Mouse (Mus musculus) neural tube, embryonic 13.5 days (tissue): ENCODE data around the gene Cacna1s. TPM values are rescaled to one million over a fixed set of nuclear protein-coding genes. Genes with fewer than 3 reads are reported as not detected.

ENCODE experiments used
- ATAC-seq: fragments of 200-750 bp; cut with Nextera tagmentation; 2 replicates; pipeline ENCODE4 v1.8.0; 2017; ENCODE audit warnings: low read depth, mild to moderate bottlenecking, moderate TSS enrichment, moderate library complexity
- H3K27ac ChIP-seq: fragments of 300-500 bp; sonication (generic); replicated peaks from 2 replicates; pipeline ENCODE4 v1.5.1; 2015; ENCODE audit warnings: moderate library complexity, mild to moderate bottlenecking, inconsistent platforms
- H3K27me3 ChIP-seq: fragments of 300-500 bp; sonication (generic); 2 replicates; pipeline ENCODE4 v1.6.1; 2015; ENCODE audit warnings: mild to moderate bottlenecking, inconsistent platforms
- H3K36me3 ChIP-seq: fragments of 300-500 bp; sonication (generic); 2 replicates; pipeline ENCODE4 v1.6.1; 2015; ENCODE audit warnings: mild to moderate bottlenecking, inconsistent platforms
- H3K4me1 ChIP-seq: fragments of 300-500 bp; sonication (generic); replicated peaks from 2 replicates; pipeline ENCODE4 v1.6.1; 2015; ENCODE audit warnings: inconsistent platforms
- H3K4me2 ChIP-seq: fragments of 300-500 bp; sonication (generic); 2 replicates; pipeline ENCODE4 v1.6.1; 2015; ENCODE audit warnings: inconsistent platforms, mild to moderate bottlenecking, moderate library complexity
- H3K4me3 ChIP-seq: fragments of 300-500 bp; sonication (generic); 2 replicates; pipeline ENCODE4 v1.5.1; 2015; ENCODE audit warnings: mild to moderate bottlenecking, inconsistent platforms
- H3K9ac ChIP-seq: fragments of 300-500 bp; sonication (generic); 2 replicates; pipeline ENCODE4 v1.6.1; 2015; ENCODE audit warnings: moderate library complexity, mild to moderate bottlenecking, inconsistent platforms
- H3K9me3 ChIP-seq: fragments of 300-500 bp; sonication (generic); 2 replicates; pipeline ENCODE4 v1.6.1; 2016; ENCODE audit warnings: inconsistent platforms
- WGBS: fragments of 180-500 bp; shearing (Covaris S2); methylation state at CpG from one replicate; pipeline ENCODE4 v1.1.7; 2015; 5-methylcytosine and 5-hydroxymethylcytosine counted together
- polyA plus RNA-seq: library from polyadenylated mRNA; unstranded; fragments of >200 nt; fragmentation: Nextera tagmentation; extraction: Ambion mirVana; gene quantifications from 2 replicates; pipeline ENCODE4 v1.2.1, GENCODE M21; 2015

The Cacna1s gene
- polyA plus RNA-seq, 1 experiment from 2014 or later, result 0.28 TPM

GRCm38 (mm10) chr1:136149702-136150101 lies 97.2 kb downstream of the Cacna1s start:
- WGBS, result 80% methylated on average over 9 of the region's 9 CpGs
- ATAC-seq, result no peak

GRCm38 (mm10) chr1:136151371-136151770 lies 98.8 kb downstream of the Cacna1s start:
- ATAC-seq, result no peak
- no peak overlapping the region for H3K27ac ChIP-seq
- H3K4me3 ChIP-seq, result no peak overlapping the region
- H3K27me3 ChIP-seq, result no peaks in the 10 kb centered on the region
- H3K4me2 ChIP-seq, result no peak overlapping the region
- H3K36me3 ChIP-seq, result peaks cover 98% of the 10 kb centered on the region
- WGBS, result 83% methylated on average over 8 of the region's 8 CpGs
- no peaks in the 10 kb centered on the region for H3K9me3 ChIP-seq
- no peaks in the 10 kb centered on the region for H3K4me1 ChIP-seq
- no peak overlapping the region for H3K9ac ChIP-seq

More at GRCm38 (mm10) chr1:136149702-136150101, 97.2 kb downstream of the Cacna1s start:
- H3K4me2 ChIP-seq, result no peak overlapping the region
- peaks cover 2% of the 10 kb centered on the region; the same call in 1 of the 2 replicates for H3K4me1 ChIP-seq
- H3K27ac ChIP-seq, result no peak overlapping the region
- no peaks in the 10 kb centered on the region for H3K9me3 ChIP-seq
- H3K36me3 ChIP-seq, result peaks cover 96% of the 10 kb centered on the region
- no peak overlapping the region for H3K4me3 ChIP-seq
- H3K27me3 ChIP-seq, result no peaks in the 10 kb centered on the region
- no peak overlapping the region for H3K9ac ChIP-seq

- 97% methylated on average over 4 of the region's 4 CpGs for WGBS
Measured at GRCm38 (mm10) chr1:136156304-136156703, 103.8 kb downstream of the Cacna1s start.

GRCm38 (mm10) chr1:136156951-136157350 lies 104.4 kb downstream of the Cacna1s start:
- H3K36me3 ChIP-seq, result peaks cover 99% of the 10 kb centered on the region
- WGBS, result 90% methylated on average over 4 of the region's 4 CpGs
- no peak for ATAC-seq

More at GRCm38 (mm10) chr1:136156304-136156703, 103.8 kb downstream of the Cacna1s start:
- Histone ChIP-seq H3K9ac (no peak overlapping the region), H3K4me1 (no peaks in the 10 kb centered on the region), H3K9me3 (no peaks in the 10 kb centered on the region), H3K36me3 (peaks cover 99% of the 10 kb centered on the region), H3K27me3 (no peaks in the 10 kb centered on the region), H3K4me2 (no peak overlapping the region), H3K4me3 (no peak overlapping the region), H3K27ac (no peak overlapping the region)
- no peak for ATAC-seq

GRCm38 (mm10) chr1:136159830-136160229 lies 107.3 kb downstream of the Cacna1s start:
- Histone ChIP-seq H3K9me3 (no peaks in the 10 kb centered on the region), H3K4me2 (no peak overlapping the region), H3K27ac (no peak overlapping the region), H3K4me1 (no peaks in the 10 kb centered on the region), H3K4me3 (no peak overlapping the region), H3K36me3 (peaks cover 99% of the 10 kb centered on the region), H3K9ac (no peak overlapping the region), H3K27me3 (no peaks in the 10 kb centered on the region)
- no peak for ATAC-seq
- WGBS, result 51% methylated on average over 12 of the region's 12 CpGs

More at GRCm38 (mm10) chr1:136156951-136157350, 104.4 kb downstream of the Cacna1s start:
- no peak overlapping the region for H3K4me2 ChIP-seq
- no peaks in the 10 kb centered on the region for H3K27me3 ChIP-seq
- H3K4me1 ChIP-seq, result no peaks in the 10 kb centered on the region
- H3K4me3 ChIP-seq, result no peak overlapping the region
- H3K9ac ChIP-seq, result no peak overlapping the region
- no peaks in the 10 kb centered on the region for H3K9me3 ChIP-seq
- no peak overlapping the region for H3K27ac ChIP-seq

GRCm38 (mm10) chr1:136160297-136160696 lies 107.7 kb downstream of the Cacna1s start:
- Histone ChIP-seq H3K27ac (no peak overlapping the region), H3K9me3 (no peaks in the 10 kb centered on the region), H3K4me2 (no peak overlapping the region), H3K4me3 (no peak overlapping the region), H3K36me3 (peaks cover 99% of the 10 kb centered on the region), H3K9ac (no peak overlapping the region), H3K27me3 (no peaks in the 10 kb centered on the region), H3K4me1 (no peaks in the 10 kb centered on the region; the same call in 1 of the 2 replicates)
- ATAC-seq, result no peak
- WGBS, result 93% methylated on average over 12 of the region's 12 CpGs

GRCm38 (mm10) chr1:136160930-136161329 lies 108.4 kb downstream of the Cacna1s start:
- ATAC-seq, result no peak
- Histone ChIP-seq H3K27ac (no peak overlapping the region), H3K4me2 (no peak overlapping the region), H3K9ac (no peak overlapping the region), H3K4me1 (no peaks in the 10 kb centered on the region; the same call in 1 of the 2 replicates), H3K9me3 (no peaks in the 10 kb centered on the region), H3K27me3 (no peaks in the 10 kb centered on the region), H3K36me3 (peaks cover 99% of the 10 kb centered on the region), H3K4me3 (no peak overlapping the region)
- 91% methylated on average over 6 of the region's 6 CpGs for WGBS

- no peaks in the 10 kb centered on the region; the same call in 1 of the 2 replicates for H3K4me1 ChIP-seq
- H3K9ac ChIP-seq, result no peak overlapping the region
- WGBS, result 97% methylated on average over 7 of the region's 7 CpGs
- no peaks in the 10 kb centered on the region for H3K27me3 ChIP-seq
- no peak overlapping the region for H3K4me3 ChIP-seq
- H3K27ac ChIP-seq, result no peak overlapping the region
- H3K36me3 ChIP-seq, result peaks cover 98% of the 10 kb centered on the region
- H3K9me3 ChIP-seq, result no peaks in the 10 kb centered on the region
- ATAC-seq, result no peak
- H3K4me2 ChIP-seq, result no peak overlapping the region
Measured at GRCm38 (mm10) chr1:136161333-136161921, 108.9 kb downstream of the Cacna1s start.

GRCm38 (mm10) chr1:136165436-136165835 lies 112.9 kb downstream of the Cacna1s start:
- no peak overlapping the region for H3K4me2 ChIP-seq
- H3K4me3 ChIP-seq, result no peak overlapping the region
- no peak overlapping the region for H3K27ac ChIP-seq
- no peak overlapping the region for H3K9ac ChIP-seq
- no peaks in the 10 kb centered on the region for H3K27me3 ChIP-seq
- ATAC-seq, result no peak
- no peaks in the 10 kb centered on the region; the same call in 1 of the 2 replicates for H3K4me1 ChIP-seq
- WGBS, result 32% methylated on average over 2 of the region's 2 CpGs
- peaks cover 95% of the 10 kb centered on the region for H3K36me3 ChIP-seq
- no peaks in the 10 kb centered on the region for H3K9me3 ChIP-seq

- Histone ChIP-seq H3K9me3 (no peaks in the 10 kb centered on the region), H3K27me3 (no peaks in the 10 kb centered on the region), H3K4me1 (peaks cover 3% of the 10 kb centered on the region; the same call in 1 of the 2 replicates), H3K9ac (no peak overlapping the region), H3K27ac (no peak overlapping the region), H3K4me3 (no peak overlapping the region), H3K36me3 (peaks cover 95% of the 10 kb centered on the region), H3K4me2 (no peak overlapping the region)
- WGBS, result 72% methylated on average over 8 of the region's 8 CpGs
- ATAC-seq, result no peak
Measured at GRCm38 (mm10) chr1:136167657-136168056, 115.1 kb downstream of the Cacna1s start.
